Mouse (Mus musculus): ENCODE measurements around the gene Qrich1. TPM values are rescaled to one million over a fixed set of nuclear protein-coding genes. Genes with fewer than 3 reads are reported as not detected.

Qrich1 gene
- total RNA-seq, 2 experiments from 2014 or later = 41.2 to 50.5 TPM

DNA sequence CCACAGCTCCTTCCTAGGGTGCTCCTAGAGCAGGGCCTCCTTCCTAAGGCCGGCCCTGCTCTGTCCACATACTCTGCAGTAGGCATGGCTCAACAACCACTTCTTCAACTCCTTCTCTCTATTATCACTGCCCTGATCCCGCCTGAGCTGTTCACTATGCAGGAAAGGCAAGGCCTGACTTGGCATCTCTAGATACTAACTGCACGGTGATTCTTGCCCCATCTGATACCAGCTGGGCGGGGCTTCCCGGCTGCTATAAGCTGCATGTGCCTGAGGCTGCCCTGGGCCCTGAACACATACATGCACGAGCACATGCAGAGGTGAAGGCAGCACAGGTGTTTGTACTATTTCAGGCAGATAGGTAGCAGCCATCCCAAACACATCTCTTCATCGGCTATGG, 47.5 kb downstream of the Qrich1 start:
- DNase-seq = no peak

DNA sequence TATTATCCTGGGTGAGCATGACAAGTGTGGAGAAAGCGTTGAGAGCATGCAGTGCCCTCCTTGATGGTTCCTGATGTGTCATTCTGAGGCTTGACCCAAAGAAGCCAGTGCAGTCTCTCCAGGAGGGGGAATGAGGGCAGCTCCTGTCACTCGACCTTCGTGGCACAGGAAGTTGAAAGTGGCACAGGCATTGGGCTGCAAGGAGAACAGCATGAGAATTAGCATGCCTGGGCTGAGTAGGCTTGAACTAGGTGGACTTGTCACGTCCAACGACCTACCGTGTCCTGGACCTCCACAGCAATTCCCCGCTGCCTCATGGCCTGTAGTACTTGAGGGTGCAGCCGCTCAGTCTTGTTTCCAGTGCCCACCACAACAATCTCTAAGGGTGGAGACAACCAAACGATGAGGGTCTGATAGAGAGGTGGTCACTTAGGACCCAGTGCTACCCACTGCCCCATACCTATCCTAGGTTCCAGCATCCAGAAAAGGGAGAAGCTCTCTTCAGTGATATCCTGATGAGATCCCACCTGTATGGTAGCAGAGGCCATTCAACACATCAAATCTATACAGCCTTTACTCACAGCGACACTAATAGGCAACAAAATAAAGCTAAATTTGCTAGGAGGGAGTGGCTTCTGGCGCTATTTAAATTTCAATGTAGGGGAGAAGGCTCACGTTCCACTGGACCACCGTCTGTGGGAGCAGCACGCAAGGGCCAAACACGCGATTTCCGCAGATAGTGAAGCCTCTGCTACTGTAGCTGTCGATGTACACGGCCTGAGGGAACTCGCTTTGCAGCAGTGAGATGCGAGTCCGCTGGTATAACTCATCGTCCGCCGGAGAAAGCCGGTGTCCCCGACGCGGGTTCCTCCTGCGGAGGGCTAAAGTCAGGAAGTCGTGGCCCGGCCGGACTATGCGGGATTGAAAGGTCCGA, 49.5 kb downstream of the Qrich1 start:
- DNase-seq = no peak

GRCm38 (mm10) chr9:108566815-108567776, 50.5 kb downstream of the Qrich1 start, which contains the start of gene Ndufaf3:
Ndufaf3 (minus strand) TSS chr9:108567434.
- peak; percentile 93 for DNase-seq

DNA sequence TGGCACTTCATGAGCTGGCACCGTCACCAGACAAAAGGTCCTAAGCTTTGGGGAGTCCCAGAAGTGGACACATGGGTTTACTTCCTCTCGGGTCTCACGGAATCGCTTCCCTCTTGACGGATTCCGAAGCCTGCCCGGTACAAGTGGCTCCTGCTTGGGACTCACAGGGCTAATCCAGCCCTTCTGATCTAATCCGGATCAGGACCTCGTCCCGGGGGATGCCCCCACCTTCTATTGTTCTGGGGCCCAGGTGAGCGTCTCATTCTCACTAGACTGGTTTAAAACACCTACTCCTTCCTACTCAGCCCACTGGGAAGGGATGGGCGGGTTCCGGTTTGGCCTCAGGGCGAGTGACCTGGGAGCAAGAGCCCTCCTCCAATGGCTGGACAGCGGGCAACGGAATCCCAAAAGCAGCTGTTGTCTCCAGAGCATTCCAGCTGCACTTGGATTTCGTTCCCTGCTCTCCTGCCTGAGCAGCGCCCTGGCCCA, 51.4 kb downstream of the Qrich1 start:
- DNase-seq = peak; percentile 53

- no peak for DNase-seq
Observed at GRCm38 (mm10) chr9:108568511-108568921, 51.9 kb downstream of the Qrich1 start.

- peak; percentile 92 for DNase-seq
Observed at GRCm38 (mm10) chr9:108569381-108570206, 53.0 kb downstream of the Qrich1 start, which contains the start of gene Dalrd3. Dalrd3 (plus strand) TSS chr9:108569886.

GRCm38 (mm10) chr9:108570207-108570896, 53.7 kb downstream of the Qrich1 start:
- DNase-seq = peak; percentile 58

GRCm38 (mm10) chr9:108571401-108571973, 54.9 kb downstream of the Qrich1 start:
- no peak for DNase-seq

DNA sequence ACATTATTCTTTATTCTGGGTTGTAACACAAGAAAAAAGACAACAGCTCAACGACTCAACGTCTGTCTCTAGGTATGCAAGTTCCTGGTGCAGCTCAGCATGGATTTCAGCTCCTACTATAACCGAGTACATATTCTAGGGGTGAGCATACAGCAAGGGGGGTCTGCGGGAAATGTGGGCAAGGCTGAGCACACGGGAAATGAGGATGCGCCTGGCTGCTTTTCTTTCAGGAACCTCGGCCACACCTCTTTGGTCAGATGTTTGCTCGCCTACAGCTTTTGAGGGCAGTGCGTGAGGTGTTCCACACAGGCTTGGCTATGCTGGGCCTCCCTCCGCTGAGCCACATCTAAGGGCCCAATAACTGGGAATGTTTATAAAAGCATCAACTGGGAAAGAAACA, 55.7 kb downstream of the Qrich1 start:
- DNase-seq = no peak

DNA sequence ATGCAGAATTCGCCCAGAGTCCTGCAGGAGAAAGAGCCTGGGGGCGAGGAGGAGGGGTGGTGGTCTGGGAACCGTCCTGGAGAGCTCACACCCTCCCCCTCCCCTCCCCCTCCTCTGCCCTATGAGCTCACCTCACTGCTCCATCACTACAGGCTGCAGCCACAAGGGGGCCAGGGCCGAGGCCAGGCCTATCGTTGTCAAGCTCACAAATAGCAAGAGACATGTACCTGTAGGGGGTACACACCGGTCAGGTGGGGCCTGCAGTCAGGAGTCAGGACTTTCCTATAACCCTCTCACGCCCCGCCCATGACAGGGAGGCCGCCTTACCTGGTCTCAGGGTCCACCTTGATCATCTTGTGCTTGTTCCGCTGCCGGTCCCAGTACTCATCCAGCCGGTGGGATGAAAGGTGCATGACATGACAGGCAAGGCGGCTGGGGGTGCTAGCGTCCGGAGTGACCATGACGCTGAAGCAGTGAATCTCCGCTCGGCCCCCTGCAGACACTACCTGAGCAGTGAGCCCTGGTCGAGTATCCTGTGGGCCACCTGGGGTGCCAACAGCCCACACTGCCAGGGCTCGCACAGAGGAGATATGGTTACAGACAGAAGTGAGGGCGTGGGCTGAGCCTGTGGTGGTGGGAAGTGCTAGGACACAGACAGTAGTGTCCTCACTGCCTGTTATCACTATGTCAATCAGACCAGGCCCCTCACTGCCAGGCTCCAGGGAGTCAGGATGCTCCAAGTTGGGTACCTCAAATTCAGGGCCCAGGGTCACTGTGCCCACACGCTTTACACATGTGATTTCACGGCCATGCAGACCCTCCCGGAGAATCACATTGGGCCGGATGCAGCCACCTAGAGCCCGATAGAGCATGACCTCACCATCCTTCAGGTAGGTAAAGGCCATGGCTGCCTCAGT, 57.4 kb downstream of the Qrich1 start:
- peak; percentile 46 for DNase-seq

- no peak for DNase-seq
Observed at GRCm38 (mm10) chr9:108574921-108575320, 58.3 kb downstream of the Qrich1 start.

GRCm38 (mm10) chr9:108575321-108576297, 59.0 kb downstream of the Qrich1 start:
- DNase-seq = no peak

DNA sequence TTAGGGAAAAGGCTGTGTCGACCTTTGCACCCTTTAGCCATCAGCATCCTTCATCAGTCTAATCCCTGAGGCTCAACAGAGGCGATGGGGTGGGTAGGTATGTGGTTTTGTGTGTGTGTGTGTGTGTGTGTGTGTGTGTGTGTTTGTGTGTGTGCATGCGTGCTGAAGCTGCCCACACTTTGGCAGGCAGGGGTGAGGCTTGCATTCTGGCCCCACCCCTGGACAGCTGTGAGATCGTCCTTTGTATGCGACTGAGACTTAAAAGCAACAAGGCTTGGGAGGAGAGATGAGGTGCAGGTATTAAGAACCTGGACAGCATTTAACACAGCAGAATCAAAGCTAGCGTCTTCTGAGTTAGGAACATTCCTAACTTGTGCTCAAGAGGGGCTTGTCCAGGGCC, 60.4 kb downstream of the Qrich1 start:
- DNase-seq = no peak

DNA sequence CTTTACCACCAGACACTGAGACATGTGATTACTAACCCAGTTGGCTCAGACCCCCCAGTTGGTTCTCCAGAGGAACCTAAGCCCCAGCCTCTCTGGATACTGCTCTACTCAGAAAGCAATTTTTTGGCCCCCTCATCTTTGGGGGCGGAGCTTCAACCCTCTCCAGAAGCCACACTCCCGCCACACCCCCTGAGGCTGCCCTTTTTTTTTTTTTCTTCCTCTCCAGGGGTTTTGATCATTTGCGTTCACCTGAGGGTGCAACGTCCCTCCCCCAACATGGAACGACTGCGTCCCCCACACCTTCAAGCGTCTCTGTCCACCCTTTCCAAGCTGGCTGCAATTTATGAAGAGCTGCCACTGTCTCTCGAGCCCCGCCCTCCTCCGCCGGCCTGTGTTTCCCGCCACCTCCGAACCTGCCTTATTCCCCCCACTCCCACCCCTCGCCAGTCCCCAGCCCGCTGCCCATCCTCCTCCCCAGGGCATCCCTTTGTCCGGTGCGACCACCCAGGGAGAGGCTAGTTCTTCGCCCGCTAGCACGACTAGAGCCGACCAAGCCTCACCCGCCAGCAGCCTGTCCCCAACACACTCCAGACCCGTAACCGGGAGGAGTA, 61.4 kb downstream of the Qrich1 start:
- DNase-seq = no peak

GRCm38 (mm10) chr9:108578545-108579343, 62.1 kb downstream of the Qrich1 start, which contains the start of gene Wdr6:
Wdr6 (minus strand) TSS chr9:108578739.
- peak; percentile 94 for DNase-seq

GRCm38 (mm10) chr9:108579344-108579690, 62.7 kb downstream of the Qrich1 start:
- no peak for DNase-seq
